Mouse (Mus musculus) forebrain, embryonic 15.5 days (tissue): ENCODE results near the gene Dnal4. TPM values are rescaled to one million over a fixed set of nuclear protein-coding genes. Genes with fewer than 3 reads are reported as not detected.
A peak's percentile ranks its signal among the peaks of the same experiment; 100 is the strongest.

Experiments
- ATAC-seq: fragments of 200-750 bp; cut with Nextera tagmentation; replicated peaks from 2 replicates; pipeline ENCODE4 v1.8.0; 2017; ENCODE audit warnings: mild to moderate bottlenecking, moderate TSS enrichment, moderate library complexity
- H3K27ac ChIP-seq: fragments of 300-500 bp; sonication (generic); replicated peaks from 2 replicates; pipeline ENCODE4 v1.5.1; 2015; ENCODE audit warnings: mild to moderate bottlenecking, inconsistent platforms
- H3K27me3 ChIP-seq: fragments of 300-500 bp; sonication (generic); 2 replicates; pipeline ENCODE4 v1.6.1; 2015; ENCODE audit warnings: inconsistent platforms
- H3K36me3 ChIP-seq: fragments of 300-500 bp; sonication (generic); 2 replicates; pipeline ENCODE4 v1.6.1; 2015; ENCODE audit warnings: mild to moderate bottlenecking, inconsistent platforms
- H3K4me1 ChIP-seq: fragments of 300-500 bp; sonication (generic); 2 replicates; pipeline ENCODE4 v1.6.1; 2015; ENCODE audit warnings: inconsistent platforms
- H3K4me2 ChIP-seq: fragments of 300-500 bp; sonication (generic); replicated peaks from 2 replicates; pipeline ENCODE4 v1.6.1; 2015; ENCODE audit warnings: mild to moderate bottlenecking, inconsistent platforms
- H3K4me3 ChIP-seq: fragments of 300-500 bp; sonication (generic); 2 replicates; pipeline ENCODE4 v1.5.1; 2015; ENCODE audit warnings: mild to moderate bottlenecking, inconsistent platforms
- H3K9ac ChIP-seq: fragments of 300-500 bp; sonication (generic); replicated peaks from 2 replicates; pipeline ENCODE4 v1.6.1; 2015; ENCODE audit warnings: mild to moderate bottlenecking, inconsistent platforms
- H3K9me3 ChIP-seq: fragments of 300-500 bp; sonication (generic); 2 replicates; pipeline ENCODE4 v1.6.1; 2016; ENCODE audit warnings: inconsistent platforms
- whole genome bisulfite sequencing: fragments of 180-500 bp; shearing (Covaris S2); methylation state at CpG from one replicate; pipeline ENCODE4 v1.1.7; 2015; ENCODE audit warnings: mixed read lengths; 5-methylcytosine and 5-hydroxymethylcytosine counted together
- polyA plus RNA-seq: library from polyadenylated mRNA; unstranded; fragments of >200 nt; fragmentation: Nextera tagmentation; extraction: Ambion mirVana; gene quantifications from 2 replicates; pipeline ENCODE4 v1.2.1, GENCODE M21; 2015

Dnal4 gene
- polyA plus RNA-seq, 1 experiment from 2014 or later = 99.9 TPM

- Histone ChIP-seq H3K27ac (no peak overlapping the region), H3K9ac (no peak overlapping the region), H3K36me3 (peaks cover 4% of the 10 kb centered on the region; the same call in 1 of the 2 replicates), H3K4me3 (no peak overlapping the region), H3K9me3 (no peaks in the 10 kb centered on the region), H3K27me3 (no peaks in the 10 kb centered on the region), H3K4me2 (no peak overlapping the region), H3K4me1 (peaks cover 86% of the 10 kb centered on the region)
- 55% methylated on average over 6 of the region's 6 CpGs for WGBS
- no peak for ATAC-seq
Observed at GRCm38 (mm10) chr15:79768302-79768701, 9.3 kb downstream of the Dnal4 start.

GRCm38 (mm10) chr15:79767327-79767961, 10.2 kb downstream of the Dnal4 start:
- Histone ChIP-seq H3K27me3 (no peaks in the 10 kb centered on the region), H3K36me3 (peaks cover 8% of the 10 kb centered on the region), H3K4me1 (peaks cover 78% of the 10 kb centered on the region), H3K9me3 (no peaks in the 10 kb centered on the region), H3K27ac (peak overlapping the region; percentile 73), H3K4me2 (no peak overlapping the region), H3K4me3 (no peak overlapping the region), H3K9ac (no peak overlapping the region)
- 79% methylated on average over 16 of the region's 16 CpGs for WGBS
- no peak for ATAC-seq

- Histone ChIP-seq H3K4me3 (no peak overlapping the region), H3K9ac (no peak overlapping the region), H3K9me3 (no peaks in the 10 kb centered on the region), H3K27me3 (no peaks in the 10 kb centered on the region), H3K4me2 (no peak overlapping the region), H3K4me1 (peaks cover 78% of the 10 kb centered on the region), H3K27ac (peak overlapping the region; percentile 73), H3K36me3 (peaks cover 10% of the 10 kb centered on the region)
- 64% methylated on average over 10 of the region's 10 CpGs for WGBS
- peak; percentile 27; the same call in 1 of the 2 replicates for ATAC-seq
Observed at GRCm38 (mm10) chr15:79766586-79767071, 11.0 kb downstream of the Dnal4 start.

GRCm38 (mm10) chr15:79766168-79766567, 11.5 kb downstream of the Dnal4 start:
- Histone ChIP-seq H3K9ac (no peak overlapping the region), H3K4me2 (no peak overlapping the region), H3K4me1 (peaks cover 75% of the 10 kb centered on the region), H3K27me3 (no peaks in the 10 kb centered on the region), H3K4me3 (no peak overlapping the region), H3K9me3 (no peaks in the 10 kb centered on the region), H3K36me3 (peaks cover 12% of the 10 kb centered on the region), H3K27ac (peak overlapping the region; percentile 73)
- 51% methylated on average over 10 of the region's 10 CpGs for WGBS
- ATAC-seq = no peak

GRCm38 (mm10) chr15:79765361-79765760, 12.3 kb downstream of the Dnal4 start:
- peaks cover 66% of the 10 kb centered on the region for H3K4me1 ChIP-seq
- H3K9me3 ChIP-seq = no peaks in the 10 kb centered on the region
- no peak overlapping the region for H3K9ac ChIP-seq
- H3K27me3 ChIP-seq = no peaks in the 10 kb centered on the region
- no peak for ATAC-seq
- no peak overlapping the region for H3K4me2 ChIP-seq
- no peak overlapping the region for H3K4me3 ChIP-seq
- H3K27ac ChIP-seq = no peak overlapping the region; the same call in none of the 2 replicates
- H3K36me3 ChIP-seq = peaks cover 12% of the 10 kb centered on the region
- WGBS = 67% methylated on average over 2 of the region's 2 CpGs

GRCm38 (mm10) chr15:79764539-79765267, 12.9 kb downstream of the Dnal4 start:
- Histone ChIP-seq H3K36me3 (peaks cover 12% of the 10 kb centered on the region), H3K9me3 (no peaks in the 10 kb centered on the region), H3K9ac (no peak overlapping the region), H3K4me2 (no peak overlapping the region), H3K4me1 (peaks cover 60% of the 10 kb centered on the region), H3K4me3 (no peak overlapping the region), H3K27me3 (no peaks in the 10 kb centered on the region), H3K27ac (no peak overlapping the region; the same call in 1 of the 2 replicates)
- WGBS = 71% methylated on average over 11 of the region's 11 CpGs
- ATAC-seq = no peak

GRCm38 (mm10) chr15:79763601-79764246, 13.9 kb downstream of the Dnal4 start:
- H3K36me3 ChIP-seq = peaks cover 12% of the 10 kb centered on the region

GRCm38 (mm10) chr15:79763001-79763400, 14.6 kb downstream of the Dnal4 start:
- H3K36me3 ChIP-seq = peaks cover 12% of the 10 kb centered on the region
- 95% methylated on average over 9 of the region's 9 CpGs for WGBS
- H3K4me2 ChIP-seq = no peak overlapping the region
- no peak for ATAC-seq
- no peak overlapping the region for H3K4me3 ChIP-seq
- peaks cover 43% of the 10 kb centered on the region for H3K4me1 ChIP-seq
- no peaks in the 10 kb centered on the region for H3K9me3 ChIP-seq
- H3K27me3 ChIP-seq = no peaks in the 10 kb centered on the region
- no peak overlapping the region for H3K27ac ChIP-seq
- no peak overlapping the region for H3K9ac ChIP-seq

More at GRCm38 (mm10) chr15:79763601-79764246, 13.9 kb downstream of the Dnal4 start:
- Histone ChIP-seq H3K4me3 (no peak overlapping the region), H3K9me3 (no peaks in the 10 kb centered on the region), H3K4me2 (no peak overlapping the region), H3K9ac (no peak overlapping the region), H3K27me3 (no peaks in the 10 kb centered on the region), H3K4me1 (peaks cover 51% of the 10 kb centered on the region), H3K27ac (no peak overlapping the region)
- no peak for ATAC-seq
- 89% methylated on average over 7 of the region's 7 CpGs for WGBS

GRCm38 (mm10) chr15:79760956-79761355, 16.7 kb downstream of the Dnal4 start:
- 84% methylated on average over 6 of the region's 6 CpGs for WGBS

GRCm38 (mm10) chr15:79757118-79757517, 20.5 kb downstream of the Dnal4 start:
- peaks cover 5% of the 10 kb centered on the region; the same call in 1 of the 2 replicates for H3K4me1 ChIP-seq
- H3K27ac ChIP-seq = no peak overlapping the region
- H3K27me3 ChIP-seq = no peaks in the 10 kb centered on the region
- no peaks in the 10 kb centered on the region for H3K9me3 ChIP-seq
- no peak overlapping the region for H3K4me3 ChIP-seq
- H3K9ac ChIP-seq = no peak overlapping the region
- 0 out of 2 replicates have a peak, but pooled peaks cover 4% of the 10 kb centered on the region for H3K36me3 ChIP-seq
- no peak for ATAC-seq
- no peak overlapping the region for H3K4me2 ChIP-seq
- WGBS = 93% methylated on average over 3 of the region's 3 CpGs

More at GRCm38 (mm10) chr15:79760956-79761355, 16.7 kb downstream of the Dnal4 start:
- H3K36me3 ChIP-seq = peaks cover 12% of the 10 kb centered on the region
- H3K27me3 ChIP-seq = no peaks in the 10 kb centered on the region
- H3K4me2 ChIP-seq = no peak overlapping the region
- H3K4me3 ChIP-seq = no peak overlapping the region
- no peaks in the 10 kb centered on the region for H3K9me3 ChIP-seq
- ATAC-seq = no peak
- no peak overlapping the region for H3K27ac ChIP-seq
- peaks cover 28% of the 10 kb centered on the region for H3K4me1 ChIP-seq
- H3K9ac ChIP-seq = no peak overlapping the region

- WGBS = 69% methylated on average over 8 of the region's 8 CpGs
- H3K9me3 ChIP-seq = no peaks in the 10 kb centered on the region
- H3K27ac ChIP-seq = no peak overlapping the region
- H3K9ac ChIP-seq = no peak overlapping the region
- H3K4me3 ChIP-seq = no peak overlapping the region
- H3K36me3 ChIP-seq = no peaks in the 10 kb centered on the region
- no peak for ATAC-seq
- no peak overlapping the region for H3K4me2 ChIP-seq
- no peaks in the 10 kb centered on the region for H3K27me3 ChIP-seq
- peaks cover 5% of the 10 kb centered on the region; the same call in 1 of the 2 replicates for H3K4me1 ChIP-seq
Observed at GRCm38 (mm10) chr15:79755977-79756625, 21.5 kb downstream of the Dnal4 start.
